Mouse (Mus musculus): ENCODE results near the gene Slc6a17. TPM values are rescaled to one million over a fixed set of nuclear protein-coding genes. Genes with fewer than 3 reads are reported as not detected.
A peak's percentile ranks its signal among the peaks of the same experiment; 100 is the strongest.

Slc6a17 gene
- total and polyA plus RNA-seq, 3 experiments = 0.11 to 1.2 TPM; not detected in 1

GRCm38 (mm10) chr3:107491459-107491858 is 26.4 kb downstream of the Slc6a17 start:
- ATAC-seq (ENCODE audit: extremely low read depth, insufficient number of reproducible peaks, low FRiP score, poor library complexity, severe bottlenecking) = no peak
- no peak for TF ChIP-seq TAL1 (conservative IDR thresholded peaks at IDR 0.05; ENCODE audit: low read depth, low read length)
- TF ChIP-seq CTCF (IDR thresholded peaks at IDR 0.05; ENCODE audit: low read depth, low read length) = no peak
- TF ChIP-seq GATA1 (IDR thresholded peaks at IDR 0.05; ENCODE audit: borderline replicate concordance, low read length) = no peak
- no peak for TF ChIP-seq POLR2AphosphoS5 (IDR thresholded peaks at IDR 0.05; ENCODE audit: insufficient replicate concordance, low read depth, low read length)
- no peak for TF ChIP-seq GATA2 (IDR thresholded peaks at IDR 0.05; ENCODE audit: borderline replicate concordance, low read depth, low read length)

GRCm38 (mm10) chr3:107488637-107489036 is 29.2 kb downstream of the Slc6a17 start:
- ATAC-seq (ENCODE audit: extremely low read depth, insufficient number of reproducible peaks, low FRiP score, poor library complexity, severe bottlenecking) (no peak), DNase-seq (ENCODE audit: low spot score) (no peak)
- Histone ChIP-seq H3K4me3 (ENCODE audit: low read depth, low read length) (no peak overlapping the region), H3K9me3 (replicated peaks) (no peaks in the 10 kb centered on the region), H3K36me3 (replicated peaks) (no peaks in the 10 kb centered on the region), H3K27me3 (ENCODE audit: insufficient read depth, low read length) (peaks cover 2% of the 10 kb centered on the region; the same call in 1 of the 2 replicates), H3K4me1 (ENCODE audit: insufficient read depth, low read depth, low read length) (no peaks in the 10 kb centered on the region)
- TF ChIP-seq TAL1 (conservative IDR thresholded peaks at IDR 0.05; ENCODE audit: low read depth, low read length) = no peak

More at GRCm38 (mm10) chr3:107491459-107491858, 26.4 kb downstream of the Slc6a17 start:
- DNase-seq (ENCODE audit: low spot score) = no peak
- Histone ChIP-seq H3K9me3 (replicated peaks) (no peaks in the 10 kb centered on the region), H3K36me3 (replicated peaks) (no peaks in the 10 kb centered on the region), H3K4me1 (ENCODE audit: insufficient read depth, low read depth, low read length) (no peaks in the 10 kb centered on the region), H3K4me3 (ENCODE audit: low read depth, low read length) (no peak overlapping the region), H3K27me3 (ENCODE audit: insufficient read depth, low read length) (peaks cover 2% of the 10 kb centered on the region; the same call in 1 of the 2 replicates)

- Histone ChIP-seq H3K27me3 (ENCODE audit: insufficient read depth, low read length) (no peaks in the 10 kb centered on the region), H3K9me3 (replicated peaks) (peaks cover 3% of the 10 kb centered on the region), H3K4me3 (ENCODE audit: low read depth, low read length) (no peak overlapping the region), H3K4me1 (ENCODE audit: insufficient read depth, low read depth, low read length) (no peaks in the 10 kb centered on the region), H3K36me3 (replicated peaks) (no peaks in the 10 kb centered on the region)
- ATAC-seq (ENCODE audit: extremely low read depth, insufficient number of reproducible peaks, low FRiP score, poor library complexity, severe bottlenecking) (no peak), DNase-seq (ENCODE audit: low spot score) (no peak)
- no peak for TF ChIP-seq GATA1 (IDR thresholded peaks at IDR 0.05; ENCODE audit: borderline replicate concordance, low read length)
- no peak for TF ChIP-seq GATA2 (IDR thresholded peaks at IDR 0.05; ENCODE audit: borderline replicate concordance, low read depth, low read length)
- TF ChIP-seq POLR2AphosphoS5 (IDR thresholded peaks at IDR 0.05; ENCODE audit: insufficient replicate concordance, low read depth, low read length) = no peak
- TF ChIP-seq CTCF (IDR thresholded peaks at IDR 0.05; ENCODE audit: low read depth, low read length) = no peak
- no peak for TF ChIP-seq TAL1 (conservative IDR thresholded peaks at IDR 0.05; ENCODE audit: low read depth, low read length)
These were observed 34.5 kb downstream of the Slc6a17 start for GRCm38 (mm10) chr3:107483290-107483689.

- no peaks in the 10 kb centered on the region for H3K27me3 ChIP-seq (ENCODE audit: insufficient read depth, low read length)
- DNase-seq (ENCODE audit: low spot score) = no peak
- ATAC-seq (ENCODE audit: extremely low read depth, insufficient number of reproducible peaks, low FRiP score, poor library complexity, severe bottlenecking) = no peak
- H3K4me3 ChIP-seq (ENCODE audit: low read depth, low read length) = no peak overlapping the region
- no peaks in the 10 kb centered on the region for H3K36me3 ChIP-seq (replicated peaks)
- TF ChIP-seq GATA2 (IDR thresholded peaks at IDR 0.05; ENCODE audit: borderline replicate concordance, low read depth, low read length) = no peak
- TF ChIP-seq GATA1 (IDR thresholded peaks at IDR 0.05; ENCODE audit: borderline replicate concordance, low read length) = no peak
- TF ChIP-seq CTCF (IDR thresholded peaks at IDR 0.05; ENCODE audit: low read depth, low read length) = no peak
- no peak for TF ChIP-seq TAL1 (conservative IDR thresholded peaks at IDR 0.05; ENCODE audit: low read depth, low read length)
- TF ChIP-seq POLR2AphosphoS5 (IDR thresholded peaks at IDR 0.05; ENCODE audit: insufficient replicate concordance, low read depth, low read length) = no peak
- no peaks in the 10 kb centered on the region for H3K4me1 ChIP-seq (ENCODE audit: insufficient read depth, low read depth, low read length)
- peaks cover 3% of the 10 kb centered on the region for H3K9me3 ChIP-seq (replicated peaks)
These were observed 37.2 kb downstream of the Slc6a17 start for GRCm38 (mm10) chr3:107480660-107481059.

GRCm38 (mm10) chr3:107472198-107472597 is 45.6 kb downstream of the Slc6a17 start:
- TF ChIP-seq GATA2 (IDR thresholded peaks at IDR 0.05; ENCODE audit: borderline replicate concordance, low read depth, low read length) = no peak
- peak; percentile 95 for TF ChIP-seq CTCF (IDR thresholded peaks at IDR 0.05; ENCODE audit: low read depth, low read length)
- peaks cover 6% of the 10 kb centered on the region; the same call in 1 of the 2 replicates for H3K27me3 ChIP-seq (ENCODE audit: insufficient read depth, low read length)
- H3K4me1 ChIP-seq (ENCODE audit: insufficient read depth, low read depth, low read length) = no peaks in the 10 kb centered on the region
- no peaks in the 10 kb centered on the region for H3K36me3 ChIP-seq (replicated peaks)
- H3K9me3 ChIP-seq (replicated peaks) = no peaks in the 10 kb centered on the region
- H3K4me3 ChIP-seq (ENCODE audit: low read depth, low read length) = no peak overlapping the region
- ATAC-seq (ENCODE audit: extremely low read depth, insufficient number of reproducible peaks, low FRiP score, poor library complexity, severe bottlenecking) (peak; percentile 57), DNase-seq (ENCODE audit: low spot score) (peak; percentile 63)

- no peaks in the 10 kb centered on the region for H3K36me3 ChIP-seq (replicated peaks)
- H3K9me3 ChIP-seq (replicated peaks) = no peaks in the 10 kb centered on the region
- no peak for DNase-seq (ENCODE audit: low spot score)
- TF ChIP-seq GATA1 (IDR thresholded peaks at IDR 0.05; ENCODE audit: borderline replicate concordance, low read length) (no peak), GATA2 (IDR thresholded peaks at IDR 0.05; ENCODE audit: borderline replicate concordance, low read depth, low read length) (no peak)
- H3K4me1 ChIP-seq (ENCODE audit: insufficient read depth, low read depth, low read length) = no peaks in the 10 kb centered on the region
- no peak overlapping the region for H3K4me3 ChIP-seq (ENCODE audit: low read depth, low read length)
- peaks cover 6% of the 10 kb centered on the region; the same call in 1 of the 2 replicates for H3K27me3 ChIP-seq (ENCODE audit: insufficient read depth, low read length)
- no peak for ATAC-seq (ENCODE audit: extremely low read depth, insufficient number of reproducible peaks, low FRiP score, poor library complexity, severe bottlenecking)
These were observed 48.8 kb downstream of the Slc6a17 start for GRCm38 (mm10) chr3:107469059-107469458.

- H3K4me3 ChIP-seq (ENCODE audit: low read depth, low read length) = no peak overlapping the region
- peaks cover 6% of the 10 kb centered on the region; the same call in 1 of the 2 replicates for H3K27me3 ChIP-seq (ENCODE audit: insufficient read depth, low read length)
- TF ChIP-seq TAL1 (conservative IDR thresholded peaks at IDR 0.05; ENCODE audit: low read depth, low read length) (no peak), CTCF (IDR thresholded peaks at IDR 0.05; ENCODE audit: low read depth, low read length) (no peak), POLR2AphosphoS5 (IDR thresholded peaks at IDR 0.05; ENCODE audit: insufficient replicate concordance, low read depth, low read length) (no peak), GATA2 (IDR thresholded peaks at IDR 0.05; ENCODE audit: borderline replicate concordance, low read depth, low read length) (no peak), GATA1 (IDR thresholded peaks at IDR 0.05; ENCODE audit: borderline replicate concordance, low read length) (no peak)
- ATAC-seq (ENCODE audit: extremely low read depth, insufficient number of reproducible peaks, low FRiP score, poor library complexity, severe bottlenecking) (no peak), DNase-seq (ENCODE audit: low spot score) (no peak)
- H3K9me3 ChIP-seq (replicated peaks) = no peaks in the 10 kb centered on the region
- no peaks in the 10 kb centered on the region for H3K36me3 ChIP-seq (replicated peaks)
- H3K4me1 ChIP-seq (ENCODE audit: insufficient read depth, low read depth, low read length) = no peaks in the 10 kb centered on the region
These were observed 49.7 kb downstream of the Slc6a17 start for GRCm38 (mm10) chr3:107468106-107468505.

Data from G1E (cell line).